Mouse (Mus musculus): Measurements from ENCODE around the gene Rims3.

The Rims3 gene

DNA sequence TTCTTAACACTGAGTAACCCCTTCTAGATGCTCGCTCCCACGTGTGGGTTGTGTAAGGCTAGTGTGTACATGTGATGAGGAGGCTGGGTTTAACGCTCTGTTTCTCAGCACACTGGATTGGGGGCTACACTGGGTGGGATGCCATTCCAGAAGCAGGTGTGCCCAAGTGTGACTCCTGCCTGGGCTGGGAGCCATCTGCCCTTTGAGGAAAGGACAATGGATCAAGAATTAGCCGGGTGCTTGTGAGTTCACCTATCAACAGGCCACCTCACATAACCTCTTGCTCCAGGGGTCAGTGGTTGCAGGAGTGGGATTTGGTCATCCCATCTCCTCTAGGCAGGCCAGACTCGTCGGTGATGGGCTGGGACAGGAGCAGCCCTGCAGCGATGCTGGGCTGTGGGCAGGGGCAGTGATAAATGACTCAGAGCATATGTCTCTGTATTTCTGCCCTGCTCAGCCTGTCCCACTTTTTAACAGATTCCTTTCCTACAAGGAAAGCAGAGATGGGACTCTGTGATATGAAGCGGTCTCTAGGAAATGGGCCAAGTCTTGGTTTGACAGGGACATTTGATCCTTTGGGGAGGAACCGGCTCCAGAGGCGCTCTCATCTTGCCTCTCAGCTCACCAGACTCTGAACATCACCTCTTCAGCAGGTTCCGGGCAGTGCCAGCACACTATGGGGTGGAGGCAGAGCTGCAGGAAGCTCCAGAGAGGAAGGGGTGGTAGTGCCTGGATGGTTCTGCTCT, 39.2 kb downstream of the Rims3 start:
- DNase-seq = no peak

- DNase-seq = no peak
Observed at GRCm38 (mm10) chr4:120894584-120894983, 40.0 kb downstream of the Rims3 start.

DNA sequence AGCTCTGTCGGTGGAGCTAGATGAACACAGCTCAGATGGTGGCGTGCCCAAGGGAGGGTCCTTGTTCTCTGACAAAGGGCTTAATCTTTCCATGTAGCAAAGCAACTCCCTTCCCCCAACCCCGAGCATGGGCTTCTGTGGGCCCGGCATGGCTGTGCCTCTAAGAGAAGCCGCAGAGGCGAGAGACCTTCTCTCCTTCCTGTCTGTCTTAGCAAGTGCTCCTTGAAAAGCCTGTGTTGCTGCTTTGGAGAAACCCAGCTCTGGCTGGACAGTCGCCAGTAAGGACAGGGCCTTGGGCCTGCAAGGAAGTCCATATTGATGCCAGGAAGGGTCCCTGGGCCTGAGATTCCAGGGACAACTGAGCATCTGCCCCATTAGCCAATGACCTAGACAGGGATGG, 40.6 kb downstream of the Rims3 start:
- no peak for DNase-seq

GRCm38 (mm10) chr4:120895810-120896584, 41.4 kb downstream of the Rims3 start:
- no peak for DNase-seq

GRCm38 (mm10) chr4:120904533-120904932, 49.9 kb downstream of the Rims3 start:
- no peak for DNase-seq

GRCm38 (mm10) chr4:120905644-120906043, 51.0 kb downstream of the Rims3 start:
- no peak for DNase-seq

GRCm38 (mm10) chr4:120909558-120910150, 55.0 kb downstream of the Rims3 start:
- peak; percentile 48 to 58 for DNase-seq

DNA sequence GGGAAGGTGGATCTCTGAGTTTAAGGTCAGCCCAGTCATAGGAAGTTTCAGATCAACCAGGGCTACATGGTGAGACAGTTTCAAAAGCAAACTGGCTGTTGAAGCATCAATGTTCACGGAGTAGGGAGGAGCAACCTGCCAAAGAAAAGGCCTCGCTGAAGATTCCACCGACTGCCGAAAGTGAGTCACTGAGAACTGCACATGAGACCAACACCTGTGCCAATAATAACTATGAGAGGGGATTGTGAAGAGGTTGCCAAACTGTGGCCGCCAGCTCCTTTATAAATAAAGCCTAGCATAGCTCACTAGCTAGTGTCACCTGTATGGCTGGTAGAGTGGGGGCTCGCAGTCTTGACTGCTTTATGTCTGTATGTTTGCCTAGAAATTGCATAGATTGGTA, 56.5 kb downstream of the Rims3 start:
- DNase-seq = no peak

DNA sequence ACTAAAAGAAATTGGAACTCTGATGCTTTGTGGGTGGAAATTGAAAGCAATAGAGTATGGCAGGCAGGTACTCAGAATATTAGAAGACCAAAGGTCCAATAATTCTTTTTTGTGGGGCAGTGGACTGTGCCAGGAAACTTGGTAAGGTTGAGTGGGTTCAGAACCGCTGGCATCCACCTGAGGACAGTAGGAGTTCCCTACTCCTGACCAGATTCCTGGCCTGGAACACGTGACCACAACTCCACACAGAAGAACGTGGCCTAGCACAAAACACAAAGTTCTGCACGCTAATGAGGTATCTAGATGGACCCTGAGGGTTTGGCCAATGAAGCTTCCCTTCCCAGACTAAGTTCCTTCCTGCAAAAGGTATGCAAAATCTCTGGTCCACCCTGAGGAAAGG, 58.2 kb downstream of the Rims3 start:
- no peak for DNase-seq

GRCm38 (mm10) chr4:120913443-120913842, 58.8 kb downstream of the Rims3 start:
- no peak for DNase-seq

GRCm38 (mm10) chr4:120913861-120914260, 59.2 kb downstream of the Rims3 start:
- DNase-seq = no peak

DNA sequence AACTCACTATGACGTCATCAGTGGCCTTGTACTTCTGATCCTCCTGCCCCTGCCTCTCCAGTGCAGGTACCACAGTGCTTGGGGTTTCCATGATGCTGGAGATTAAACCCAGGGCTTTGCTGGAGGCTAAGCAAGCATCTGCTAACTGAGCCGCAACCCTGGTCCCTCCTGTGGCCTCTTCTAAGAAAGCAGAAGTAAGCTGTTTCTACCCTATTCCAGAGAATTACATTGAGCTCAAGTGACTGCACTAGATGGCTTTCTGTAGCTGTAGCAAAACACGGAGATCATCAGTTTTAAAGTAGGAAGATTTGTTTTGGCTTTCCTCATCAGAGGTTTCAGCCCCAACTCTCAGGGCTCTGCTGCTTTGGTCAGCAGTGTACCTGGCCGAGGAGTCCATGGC, 59.9 kb downstream of the Rims3 start:
- no peak for DNase-seq

- DNase-seq = no peak
Observed at GRCm38 (mm10) chr4:120921461-120921860, 66.8 kb downstream of the Rims3 start.

- peak; percentile 92 to 94 for DNase-seq
Observed at GRCm38 (mm10) chr4:120924554-120925299, 70.1 kb downstream of the Rims3 start, which contains the start of gene Exo5. Gene Exo5 (minus strand): TSS chr4:120925017.

GRCm38 (mm10) chr4:120925386-120925785, 70.8 kb downstream of the Rims3 start:
- DNase-seq = peak; percentile 49 to 71

- DNase-seq = no peak
Observed at GRCm38 (mm10) chr4:120928686-120929085, 74.1 kb downstream of the Rims3 start.

GRCm38 (mm10) chr4:120930736-120931135, 76.1 kb downstream of the Rims3 start:
- no peak for DNase-seq

DNA sequence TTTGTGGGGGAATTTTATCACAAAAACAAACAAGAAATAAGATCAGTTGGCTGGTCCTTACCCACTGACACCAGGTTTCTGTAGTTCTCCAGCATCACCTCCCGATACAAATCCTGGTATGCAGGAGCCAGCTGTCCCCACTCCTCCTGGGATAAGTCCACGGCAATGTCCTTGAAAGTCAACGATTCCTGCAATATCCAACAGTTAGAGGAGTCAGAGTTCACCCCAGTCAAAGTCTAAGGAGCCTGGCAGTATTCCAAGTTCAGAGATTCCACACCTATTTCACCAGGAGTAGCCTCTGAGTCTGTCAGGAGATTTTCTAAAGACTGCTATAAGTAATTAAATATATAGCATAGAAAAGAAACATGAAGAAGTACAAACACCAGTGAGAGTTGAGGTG, 80.4 kb downstream of the Rims3 start:
- DNase-seq = no peak
